Mouse (Mus musculus) heart, embryonic 16.5 days (tissue): ENCODE results near the gene Sfxn4. TPM values are rescaled to one million over a fixed set of nuclear protein-coding genes. Genes with fewer than 3 reads are reported as not detected.
"Not testable (repeated sequence)": the region's sequence is repeated elsewhere in the genome, so short reads cannot be mapped to it uniquely, and the experiment has no call there.

Source experiments
- ATAC-seq: fragments of 200-750 bp; cut with Nextera tagmentation; replicated peaks from 2 replicates; pipeline ENCODE4 v1.8.0; 2017; ENCODE audit warnings: moderate number of reproducible peaks; ENCODE audit not compliant: insufficient read depth, low FRiP score; ENCODE audit errors: extremely low read depth
- H3K27ac ChIP-seq: fragments of 300-500 bp; sonication (generic); 2 replicates; pipeline ENCODE4 v1.5.1; 2014; ENCODE audit warnings: mild to moderate bottlenecking, low read length, control low read depth, moderate library complexity
- H3K27me3 ChIP-seq: fragments of 300-500 bp; sonication (generic); 2 replicates; pipeline ENCODE4 v1.6.1; 2014; ENCODE audit warnings: low read length, mixed read lengths; ENCODE audit not compliant: control insufficient read depth, insufficient read depth
- H3K36me3 ChIP-seq: fragments of 300-500 bp; sonication (generic); 2 replicates; pipeline ENCODE4 v1.6.1; 2014; ENCODE audit not compliant: control insufficient read depth, insufficient read depth
- H3K4me1 ChIP-seq: fragments of 300-500 bp; sonication (generic); 2 replicates; pipeline ENCODE4 v1.6.1; 2014; ENCODE audit warnings: low read length, mixed read lengths; ENCODE audit not compliant: control insufficient read depth, insufficient read depth
- H3K4me2 ChIP-seq: fragments of 300-500 bp; sonication (generic); 2 replicates; pipeline ENCODE4 v1.6.1; 2014; ENCODE audit warnings: low read depth, mild to moderate bottlenecking, control low read depth, low read length
- H3K4me3 ChIP-seq: fragments of 300-500 bp; sonication (generic); 2 replicates; pipeline ENCODE4 v1.5.1; 2014; ENCODE audit warnings: mild to moderate bottlenecking, control low read depth, low read length
- H3K9ac ChIP-seq: fragments of 300-500 bp; sonication (generic); 2 replicates; pipeline ENCODE4 v1.6.1; 2014; ENCODE audit warnings: low read length, control low read depth
- H3K9me3 ChIP-seq: fragments of 300-500 bp; sonication (generic); replicated peaks from 2 replicates; pipeline ENCODE4 v1.6.1; 2016; ENCODE audit warnings: low read length; ENCODE audit not compliant: control insufficient read depth
- WGBS: fragments of 180-500 bp; shearing (Covaris S2); extraction: QIAGEN DNeasy Blood & Tissue Kit; methylation state at CpG from one replicate; pipeline ENCODE4 v1.1.7; 2014; 5-methylcytosine and 5-hydroxymethylcytosine counted together
- polyA plus RNA-seq: library from polyadenylated mRNA; unstranded; fragments of >200 nt; fragmentation: Nextera tagmentation; extraction: Ambion mirVana; gene quantifications from 2 replicates; pipeline ENCODE4 v1.2.1, GENCODE M21; 2015

Gene Sfxn4
- polyA plus RNA-seq, 1 experiment from 2014 or later, result 8.2 TPM

DNA sequence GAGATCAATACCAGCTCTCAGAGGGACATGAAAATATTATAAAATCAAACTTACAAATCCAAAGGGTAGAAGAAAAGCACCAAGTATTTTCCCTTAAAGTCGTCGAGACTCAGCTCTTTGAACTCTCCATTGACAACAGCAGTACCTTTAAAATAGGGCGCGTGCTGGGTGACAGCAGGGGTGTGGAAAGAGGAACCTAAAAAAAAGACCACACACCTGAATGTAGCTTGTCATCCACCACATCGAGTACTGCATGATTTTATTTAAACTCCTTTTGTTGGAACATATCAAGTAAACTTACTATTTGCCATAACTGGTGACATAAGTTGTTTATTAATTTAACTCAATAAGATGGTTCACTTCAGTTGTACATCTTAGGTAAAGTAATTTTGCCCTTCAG is 10.1 kb upstream of the Sfxn4 start:
- no peak overlapping the region for H3K27ac ChIP-seq
- H3K4me2 ChIP-seq, result no peak overlapping the region
- H3K36me3 ChIP-seq, result peaks cover 28% of the 10 kb centered on the region
- no peaks in the 10 kb centered on the region for H3K9me3 ChIP-seq
- no peak overlapping the region for H3K9ac ChIP-seq
- no peak for ATAC-seq
- 88% methylated on average over 5 of the region's 5 CpGs for WGBS
- no peak overlapping the region for H3K4me3 ChIP-seq
- no peaks in the 10 kb centered on the region for H3K27me3 ChIP-seq
- peaks cover 13% of the 10 kb centered on the region for H3K4me1 ChIP-seq

DNA sequence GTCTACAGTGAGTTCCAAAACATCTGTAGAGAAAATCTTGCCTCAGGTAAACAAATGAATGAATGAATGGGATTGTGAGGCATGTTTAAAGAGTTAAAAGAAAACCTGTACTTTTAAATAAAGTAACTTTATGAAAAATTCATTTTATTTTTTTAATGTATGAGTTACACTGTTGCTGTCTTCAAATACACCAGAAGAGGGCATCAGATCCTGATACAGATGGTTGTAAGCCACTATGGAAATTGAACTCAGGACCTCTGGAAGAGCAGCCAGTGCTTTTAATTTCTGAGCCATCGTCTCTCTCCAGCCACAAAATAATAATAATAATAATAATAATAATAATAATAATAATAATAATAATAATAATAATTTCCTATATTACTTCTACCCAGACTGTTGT is 9.2 kb upstream of the Sfxn4 start:
- no peak overlapping the region for H3K4me2 ChIP-seq
- peaks cover 13% of the 10 kb centered on the region for H3K4me1 ChIP-seq
- ATAC-seq, result no peak
- H3K36me3 ChIP-seq, result peaks cover 28% of the 10 kb centered on the region
- no peak overlapping the region for H3K27ac ChIP-seq
- H3K27me3 ChIP-seq, result no peaks in the 10 kb centered on the region
- WGBS, result 79% methylated on average over 1 of the region's 1 CpGs
- no peak overlapping the region for H3K9ac ChIP-seq
- no peak overlapping the region for H3K4me3 ChIP-seq
- no peaks in the 10 kb centered on the region for H3K9me3 ChIP-seq

DNA sequence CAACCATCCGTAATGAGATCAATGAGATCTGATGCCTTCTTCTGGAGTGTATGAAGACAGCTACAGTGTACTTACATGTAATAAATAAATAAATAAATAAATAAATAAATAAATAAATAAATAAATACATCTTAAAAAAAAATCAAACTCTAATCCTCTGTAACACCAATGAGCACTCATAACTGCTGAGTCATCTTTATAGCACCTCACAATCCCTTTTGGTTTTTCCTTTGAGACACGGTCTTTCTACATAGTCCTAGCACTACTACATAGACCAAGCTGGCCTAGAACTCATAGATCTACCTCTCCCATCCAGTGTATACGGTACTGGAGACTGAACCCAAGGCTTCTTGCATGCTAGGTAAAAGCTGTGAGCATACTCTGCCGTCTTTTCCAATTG is 4.9 kb upstream of the Sfxn4 start:
- not testable (repeated sequence) for H3K4me3 ChIP-seq, H3K27ac ChIP-seq, ATAC-seq, H3K4me2 ChIP-seq, H3K4me1 ChIP-seq, H3K27me3 ChIP-seq, H3K9ac ChIP-seq, H3K9me3 ChIP-seq
- WGBS, result 96% methylated on average over 4 of the region's 4 CpGs
- H3K36me3 ChIP-seq, result peaks cover 36% of the 10 kb centered on the region

DNA sequence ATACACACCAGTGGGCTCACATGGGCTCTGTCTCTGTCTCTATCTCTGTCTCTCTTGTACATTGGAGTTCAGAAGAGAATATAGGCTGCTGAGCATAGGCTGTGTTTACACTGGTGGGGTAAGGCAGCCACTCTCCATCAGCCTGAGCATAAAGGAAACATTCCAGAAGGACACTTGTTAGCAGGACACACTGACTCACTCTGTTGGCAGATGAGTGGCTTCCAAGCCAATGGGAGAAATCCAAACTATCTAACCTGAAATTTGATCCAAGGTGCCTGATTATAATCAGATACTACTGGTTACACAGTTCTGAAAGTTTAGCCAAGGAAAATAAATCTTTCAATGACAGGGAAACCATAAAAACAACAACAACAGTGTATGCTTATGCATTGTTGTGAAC is 15.5 kb downstream of the Sfxn4 start:
- no peak overlapping the region for H3K27ac ChIP-seq
- H3K9me3 ChIP-seq, result no peaks in the 10 kb centered on the region
- ATAC-seq, result no peak
- H3K9ac ChIP-seq, result no peak overlapping the region
- peaks cover 4% of the 10 kb centered on the region for H3K36me3 ChIP-seq
- no peak overlapping the region for H3K4me2 ChIP-seq
- no peaks in the 10 kb centered on the region for H3K4me1 ChIP-seq
- no peak overlapping the region for H3K4me3 ChIP-seq
- no peaks in the 10 kb centered on the region for H3K27me3 ChIP-seq

DNA sequence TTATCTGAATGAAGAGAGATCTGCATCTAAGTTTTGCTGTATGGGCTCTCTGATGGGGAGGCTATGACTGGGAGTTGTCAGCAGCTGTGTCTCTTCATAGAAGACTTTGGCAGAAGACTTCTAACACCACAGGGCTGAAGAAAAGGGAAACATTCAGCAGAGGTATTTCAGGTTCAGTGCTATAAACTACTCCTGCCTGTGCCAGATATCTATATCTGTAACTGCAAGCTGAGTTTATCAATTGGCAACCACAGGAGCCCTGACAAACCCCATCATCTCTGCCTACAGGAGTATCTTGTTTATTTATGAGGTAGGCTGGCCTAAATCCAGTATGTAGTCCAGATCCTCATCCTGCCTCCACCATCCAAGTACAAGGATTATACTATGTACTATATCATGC is 18.0 kb downstream of the Sfxn4 start:
- no peak overlapping the region for H3K4me2 ChIP-seq
- H3K27me3 ChIP-seq, result no peaks in the 10 kb centered on the region
- H3K27ac ChIP-seq, result no peak overlapping the region
- H3K4me1 ChIP-seq, result 0 out of 2 replicates have a peak, but pooled peaks cover under 1% of the 10 kb centered on the region
- no peak overlapping the region for H3K9ac ChIP-seq
- H3K36me3 ChIP-seq, result peaks cover 3% of the 10 kb centered on the region; the same call in 1 of the 2 replicates
- no peak for ATAC-seq
- no peaks in the 10 kb centered on the region for H3K9me3 ChIP-seq
- H3K4me3 ChIP-seq, result no peak overlapping the region

DNA sequence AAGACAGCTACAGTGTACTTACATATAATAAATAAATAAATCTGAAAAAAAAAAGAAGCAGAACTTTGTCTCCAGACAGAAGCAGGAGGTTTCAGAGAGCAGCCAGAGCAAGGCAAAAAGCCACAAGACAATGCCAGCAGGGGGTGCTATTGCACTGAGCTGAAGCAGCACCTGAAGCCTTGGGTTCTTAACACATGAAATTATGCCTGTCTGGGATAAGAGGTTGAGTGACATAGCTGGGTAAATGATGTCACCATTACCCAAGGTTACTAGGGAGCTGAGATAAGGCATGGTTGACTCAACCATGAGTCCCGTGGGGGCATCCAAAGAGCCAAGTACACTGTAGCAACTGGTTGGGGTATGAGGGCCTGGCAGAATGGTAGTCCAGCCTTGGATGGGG is 23.5 kb downstream of the Sfxn4 start:
- no peak overlapping the region for H3K9ac ChIP-seq
- H3K36me3 ChIP-seq, result peaks cover 28% of the 10 kb centered on the region
- no peak; the same call in 1 of the 2 replicates for ATAC-seq
- WGBS, result 26% methylated on average over 1 of the region's 1 CpGs
- H3K4me3 ChIP-seq, result no peak overlapping the region
- H3K4me2 ChIP-seq, result no peak overlapping the region
- no peak overlapping the region for H3K27ac ChIP-seq
- H3K27me3 ChIP-seq, result no peaks in the 10 kb centered on the region
- H3K4me1 ChIP-seq, result 0 out of 2 replicates have a peak, but pooled peaks cover 2% of the 10 kb centered on the region
- no peaks in the 10 kb centered on the region for H3K9me3 ChIP-seq

DNA sequence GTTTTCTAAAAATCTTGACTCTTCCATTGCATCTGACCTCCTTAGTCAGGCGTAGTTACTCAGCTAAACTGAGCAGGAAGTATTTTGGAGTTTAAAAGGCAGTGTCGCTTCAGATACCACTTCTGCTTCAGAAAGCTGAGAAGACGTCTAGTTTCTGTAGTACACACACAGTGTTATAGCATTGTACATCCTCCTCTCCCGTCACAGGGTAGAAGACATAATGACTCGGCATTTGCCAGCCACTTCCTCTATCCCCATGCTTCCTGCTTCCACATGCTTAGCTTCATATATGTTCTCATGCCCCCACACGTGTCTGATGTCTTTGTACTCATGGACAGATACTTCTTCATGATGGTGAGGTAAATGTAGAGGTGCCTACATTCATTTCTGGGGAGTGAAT is 42.6 kb downstream of the Sfxn4 start:
- Histone ChIP-seq H3K4me3 (no peak overlapping the region), H3K9ac (no peak overlapping the region), H3K36me3 (peaks cover 30% of the 10 kb centered on the region), H3K27ac (no peak overlapping the region), H3K9me3 (no peaks in the 10 kb centered on the region), H3K27me3 (no peaks in the 10 kb centered on the region), H3K4me2 (no peak overlapping the region), H3K4me1 (no peaks in the 10 kb centered on the region)
- no peak for ATAC-seq
- 87% methylated on average over 6 of the region's 6 CpGs for WGBS

DNA sequence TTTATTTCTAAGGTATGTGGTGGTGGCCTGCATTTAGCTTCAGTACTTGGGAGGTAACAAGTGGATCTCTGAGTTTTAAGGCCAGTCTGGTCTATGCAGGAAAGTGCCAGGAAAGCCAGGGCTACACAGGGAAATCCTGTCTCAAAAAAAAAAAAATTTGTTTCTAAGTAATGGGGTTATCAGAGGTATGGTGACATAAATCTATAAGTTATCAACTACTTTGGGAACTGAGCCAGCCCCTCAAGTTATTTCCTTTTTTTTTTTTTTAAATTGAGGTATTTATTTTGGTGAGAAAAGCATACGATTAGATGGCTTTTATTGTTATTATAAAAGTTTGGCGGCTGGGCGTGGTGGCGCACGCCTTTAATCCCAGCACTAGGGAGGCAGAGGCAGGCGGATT is 48.1 kb downstream of the Sfxn4 start:
- WGBS, result 94% methylated on average over 6 of the region's 6 CpGs
- no peak overlapping the region for H3K4me3 ChIP-seq

DNA sequence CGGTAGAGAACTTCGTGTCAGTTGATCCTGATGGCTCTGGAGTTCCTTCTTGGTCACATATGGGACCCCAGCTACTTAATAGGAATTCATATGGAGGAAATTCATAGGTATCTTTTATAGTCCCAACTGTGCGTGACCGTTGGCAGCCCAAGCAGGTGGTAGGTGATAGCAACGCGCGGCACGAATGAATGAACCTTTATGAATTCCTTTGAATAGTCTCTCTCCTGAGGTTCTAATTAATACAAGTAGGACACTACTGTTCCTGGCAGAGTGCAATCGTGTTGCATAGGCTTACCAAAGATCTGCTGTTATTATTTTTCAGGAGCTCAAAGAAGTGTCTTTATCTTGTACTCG is 49.3 kb downstream of the Sfxn4 start:
- peak overlapping the region; percentile 83 for H3K9ac ChIP-seq

More for the DNA sequence above, 48.1 kb downstream of the Sfxn4 start:
- Histone ChIP-seq H3K9ac (no peak overlapping the region), H3K4me2 (no peak overlapping the region), H3K36me3 (peaks cover 8% of the 10 kb centered on the region), H3K27ac (no peak overlapping the region), H3K4me1 (peaks cover 12% of the 10 kb centered on the region), H3K9me3 (no peaks in the 10 kb centered on the region), H3K27me3 (no peaks in the 10 kb centered on the region)
- ATAC-seq, result no peak

More for the DNA sequence above, 49.3 kb downstream of the Sfxn4 start:
- Histone ChIP-seq H3K27me3 (no peaks in the 10 kb centered on the region), H3K9me3 (no peaks in the 10 kb centered on the region), H3K27ac (peak overlapping the region; percentile 77), H3K4me1 (peaks cover 12% of the 10 kb centered on the region), H3K4me3 (peak overlapping the region; percentile 76), H3K4me2 (peak overlapping the region; percentile 83), H3K36me3 (peaks cover 5% of the 10 kb centered on the region)
- 0 out of 2 replicates have a peak, but pooled peaks have one; percentile 10 for ATAC-seq
- WGBS, result 16% methylated on average over 10 of the region's 10 CpGs
